Mouse (Mus musculus) right cerebral cortex, postnatal 10 days (tissue): Measurements from ENCODE around the gene Smarca5.

ENCODE experiments used
- DNase-seq, 2 experiments: peaks; one replicate each; pipeline ENCODE4 v3.0.0; 2021; ENCODE audit warnings: low spot score in 2 of 2

The Smarca5 gene

DNA sequence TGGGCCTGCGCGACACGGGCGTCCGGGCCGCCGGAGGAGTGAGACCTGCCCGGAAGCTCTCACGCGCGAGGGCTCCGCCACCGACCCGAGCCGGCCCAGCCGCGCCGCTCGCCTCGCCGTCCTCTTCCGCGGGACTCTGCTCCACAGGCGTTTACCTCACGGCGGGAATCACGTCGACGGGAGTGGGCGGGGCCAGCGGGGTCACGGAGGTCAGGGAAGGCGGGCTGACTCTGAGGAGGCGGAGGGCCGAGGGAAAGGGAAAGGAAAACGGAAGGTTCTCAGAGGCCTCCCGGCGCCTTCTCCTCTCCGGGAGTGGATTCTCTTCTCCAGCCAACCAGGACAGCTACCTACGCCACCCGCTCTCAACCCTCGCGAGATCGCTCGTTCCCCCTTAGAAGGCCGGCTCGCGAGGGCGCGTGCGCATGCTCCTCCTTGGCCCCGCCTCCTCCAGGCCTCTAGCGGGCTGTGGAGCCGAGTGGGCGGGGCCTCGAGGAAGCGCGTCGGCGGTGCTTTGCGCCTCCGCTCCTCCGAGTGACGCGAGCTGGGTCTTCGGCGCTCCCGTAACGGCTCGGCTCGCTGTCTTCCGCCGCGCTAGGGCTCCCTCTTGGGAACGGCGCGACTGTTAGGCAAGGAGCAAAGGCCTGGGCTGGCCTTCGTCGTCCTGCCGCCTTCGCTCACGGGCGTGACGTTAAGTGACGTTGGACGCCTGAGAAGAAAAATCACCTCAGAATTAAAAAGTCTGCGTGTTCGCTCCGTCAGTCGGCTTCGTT, at the start of gene Smarca5:
Gene Smarca5 (minus strand): TSS at position 343 of the 770 bp plus-strand sequence.
- DNase-seq, result peak; percentile 95

- no peak for DNase-seq
Observed at GRCm38 (mm10) chr8:80784559-80784958, 45.3 kb upstream of the Smarca5 start.

- no peak for DNase-seq
Observed at GRCm38 (mm10) chr8:80783271-80783670, 44.0 kb upstream of the Smarca5 start.

DNA sequence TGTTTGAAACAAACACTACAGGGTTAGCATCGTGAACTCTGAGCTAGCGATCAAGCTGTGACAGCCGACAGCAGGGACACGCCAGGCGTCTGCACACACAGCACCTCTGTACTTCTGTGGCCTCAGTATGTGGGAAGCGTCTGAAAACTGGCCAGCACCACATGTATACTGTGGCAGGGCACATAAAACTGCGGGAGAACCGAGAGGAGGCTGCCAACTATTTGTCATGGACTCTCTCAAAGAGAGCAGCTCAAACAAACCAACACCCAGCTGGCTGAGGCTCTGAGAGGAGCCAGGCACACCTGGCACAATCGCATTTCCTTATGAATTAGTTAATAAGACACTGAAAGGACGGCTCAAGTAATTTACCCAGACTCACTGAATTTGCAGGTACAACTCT, 42.0 kb upstream of the Smarca5 start:
- no peak for DNase-seq

- DNase-seq, result no peak
Observed at GRCm38 (mm10) chr8:80780271-80780670, 41.0 kb upstream of the Smarca5 start.

DNA sequence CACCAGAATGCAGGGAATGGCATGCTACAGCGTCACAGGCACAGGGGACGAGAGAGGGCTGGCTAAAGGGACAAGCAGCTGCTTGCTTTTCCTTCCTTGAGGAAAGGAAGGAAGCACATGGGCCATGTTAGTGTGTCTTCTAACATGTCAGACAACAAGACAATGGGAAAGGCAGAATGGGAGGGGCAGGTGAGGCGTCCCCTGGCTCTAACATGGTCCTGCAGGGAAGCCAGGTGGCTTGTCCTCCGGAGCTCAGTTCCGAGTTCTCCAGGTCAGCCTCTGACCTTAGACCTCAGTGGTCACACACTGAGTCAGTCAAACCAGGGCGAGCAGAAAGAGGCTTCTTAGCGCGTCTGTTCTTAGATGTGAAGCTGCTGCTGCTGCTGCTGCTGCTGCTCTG, 37.1 kb upstream of the Smarca5 start:
- no peak for DNase-seq

DNA sequence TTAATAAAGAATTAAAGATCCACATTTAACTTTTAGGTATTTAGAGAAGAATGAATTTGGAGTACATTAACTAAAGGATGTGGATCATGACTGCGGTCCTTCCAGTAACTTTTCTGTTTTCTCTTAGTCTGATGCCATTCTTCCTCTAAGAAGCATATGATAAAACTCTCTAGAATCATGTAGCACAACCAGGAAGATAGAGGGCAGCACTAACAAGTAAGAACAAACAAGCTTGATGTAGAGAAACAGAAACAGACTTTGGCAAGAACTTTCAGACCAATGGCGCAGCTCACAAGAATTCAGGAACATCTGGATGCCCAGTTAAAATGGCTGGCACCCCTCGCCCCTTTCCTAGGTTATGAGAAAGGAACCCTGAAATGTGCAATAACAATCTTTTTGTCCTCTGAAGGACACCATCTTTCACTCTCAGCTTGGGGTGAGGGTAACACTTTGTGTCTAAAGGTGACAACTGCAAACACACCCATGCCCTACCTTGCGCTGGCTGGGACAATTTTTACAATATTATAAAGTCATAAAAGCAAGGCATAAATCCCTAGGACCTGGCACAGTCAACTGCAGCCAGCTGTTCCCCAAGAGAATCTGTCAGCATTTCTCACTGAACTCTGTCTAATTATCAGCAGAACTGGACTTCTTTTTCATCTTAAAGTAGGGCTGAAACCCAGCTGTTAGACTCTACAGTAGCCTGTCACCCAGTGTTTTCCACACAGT, 33.6 kb upstream of the Smarca5 start:
- DNase-seq, result no peak

- DNase-seq, result no peak
Observed at GRCm38 (mm10) chr8:80768451-80768850, 29.2 kb upstream of the Smarca5 start.

GRCm38 (mm10) chr8:80753017-80753715, 13.9 kb upstream of the Smarca5 start:
- DNase-seq, result peak; percentile 82 to 89

- no peak for DNase-seq
Observed at GRCm38 (mm10) chr8:80752429-80752828, 13.1 kb upstream of the Smarca5 start.

DNA sequence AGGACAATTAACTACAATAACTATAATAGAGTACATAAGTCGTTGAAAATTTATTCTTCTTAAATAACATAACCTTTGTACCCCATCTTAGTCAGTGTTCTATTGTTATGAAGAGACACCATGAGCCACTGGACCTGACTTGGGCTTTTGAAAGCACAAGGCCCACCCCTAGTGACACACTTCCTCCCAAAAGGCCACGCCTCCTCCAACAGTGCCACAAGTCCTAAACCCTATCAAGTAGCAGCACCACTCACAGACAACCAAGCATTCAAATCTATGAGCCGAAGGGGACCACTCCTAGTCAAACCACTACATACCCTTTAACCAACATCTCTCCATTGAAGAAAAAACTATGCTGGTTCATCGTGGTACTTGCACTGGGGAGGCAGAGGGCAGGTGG, 9.8 kb upstream of the Smarca5 start:
- DNase-seq, result no peak

DNA sequence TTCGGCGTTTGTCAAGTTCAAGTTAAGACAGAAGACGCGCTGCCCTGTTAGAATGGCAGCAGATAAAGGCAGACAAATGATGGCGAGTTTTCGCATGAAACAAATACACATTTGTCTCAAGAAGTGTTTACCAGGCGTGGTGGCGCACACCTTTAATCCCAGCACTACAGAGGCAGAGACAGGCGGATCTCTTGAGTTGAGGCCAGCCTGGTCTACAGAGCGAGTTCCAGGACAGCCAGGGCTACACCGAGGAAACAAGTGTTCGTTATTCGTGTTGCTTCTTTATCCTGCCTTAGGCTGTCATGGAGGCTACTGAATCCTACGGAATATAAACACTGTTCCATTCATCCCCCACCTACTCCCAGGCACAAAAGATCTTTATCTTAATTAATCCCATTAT, 635 bp upstream of the Smarca5 start:
- no peak for DNase-seq

GRCm38 (mm10) chr8:80738388-80739154, 726 bp downstream of the Smarca5 start:
- peak; percentile 69 to 72 for DNase-seq

GRCm38 (mm10) chr8:80738046-80738387, 1.3 kb downstream of the Smarca5 start:
- peak in 1 of 2 experiments; percentile 46 for DNase-seq

- DNase-seq, result no peak
Observed at GRCm38 (mm10) chr8:80732326-80732725, 7.0 kb downstream of the Smarca5 start.

DNA sequence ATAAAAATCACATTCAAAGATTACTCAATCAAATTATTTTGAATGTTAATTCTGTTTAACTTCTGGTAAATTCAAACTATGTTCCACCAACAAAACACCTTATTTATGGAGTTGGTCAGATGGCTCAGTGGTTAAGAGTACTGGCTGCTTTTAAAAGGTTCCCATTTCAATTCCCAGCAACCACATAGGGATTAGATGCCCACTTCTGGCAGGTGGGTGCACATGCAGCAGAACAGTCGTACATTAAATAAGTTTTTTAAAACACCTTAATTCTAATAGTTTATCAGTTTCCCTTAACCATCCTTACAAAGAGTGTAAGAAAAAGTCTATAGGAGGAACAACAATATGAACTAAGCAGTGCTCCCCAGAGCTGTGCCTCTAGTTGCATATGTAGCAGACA, 24.8 kb downstream of the Smarca5 start:
- no peak for DNase-seq

DNA sequence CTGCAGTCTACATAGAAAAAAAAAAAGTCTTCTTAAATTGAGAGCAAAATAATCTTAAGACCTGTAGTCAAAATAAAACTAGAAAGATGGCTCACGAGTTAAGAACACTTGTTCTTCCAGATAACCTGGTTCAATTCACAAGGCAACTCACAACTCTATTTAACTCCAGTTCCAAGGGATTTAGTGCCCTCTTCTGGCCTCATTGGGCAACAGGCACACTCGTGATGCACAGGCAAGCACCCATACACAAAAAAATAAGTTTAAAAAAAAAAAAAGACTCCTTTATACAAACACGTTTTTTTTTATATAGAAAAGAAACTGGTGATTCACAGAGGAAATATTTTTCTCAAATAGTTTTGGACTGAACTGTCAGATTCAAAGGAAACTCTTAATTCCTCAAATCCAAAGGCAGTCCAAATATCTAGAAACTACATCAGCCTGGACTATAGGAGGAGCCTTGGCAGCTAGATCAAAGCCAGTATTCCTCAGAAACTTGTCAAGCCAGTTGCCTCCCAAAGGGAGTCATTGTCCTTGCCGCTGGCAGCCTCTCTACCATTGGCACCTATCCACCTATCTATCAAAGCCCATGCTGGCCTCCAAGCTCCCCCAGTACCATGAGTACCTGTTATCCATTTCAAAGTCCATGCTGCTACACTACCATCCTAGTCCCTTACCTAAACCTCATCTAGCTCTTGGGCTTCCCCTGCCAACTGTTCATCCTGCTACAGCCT, 28.5 kb downstream of the Smarca5 start:
- DNase-seq, result peak in 1 of 2 experiments; percentile 38

GRCm38 (mm10) chr8:80688141-80688540, 51.2 kb downstream of the Smarca5 start:
- peak; percentile 42 to 76 for DNase-seq

GRCm38 (mm10) chr8:80683756-80684335, 55.5 kb downstream of the Smarca5 start:
- DNase-seq, result no peak

DNA sequence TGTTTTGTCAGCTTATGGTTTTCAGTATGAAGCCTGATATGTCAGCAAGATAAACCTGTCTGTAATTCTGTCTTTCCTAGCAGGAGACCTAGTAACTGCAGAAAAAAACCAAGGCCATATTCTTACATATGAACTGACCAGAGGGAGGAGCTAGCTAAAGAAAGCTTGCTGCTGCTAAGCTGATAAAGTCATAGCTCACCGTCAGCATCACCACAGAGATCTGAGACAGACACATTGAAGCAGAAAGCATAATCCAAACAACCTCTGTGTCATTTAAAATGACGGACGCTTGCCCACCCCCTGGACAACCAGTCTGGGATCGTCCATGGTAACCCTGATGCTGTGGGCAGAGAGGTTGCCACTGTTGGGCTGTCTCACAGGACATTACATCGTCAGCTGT, 56.7 kb downstream of the Smarca5 start:
- no peak for DNase-seq
